Mouse (Mus musculus): ENCODE data around the gene Zfp872. TPM values are rescaled to one million over a fixed set of nuclear protein-coding genes. Genes with fewer than 3 reads are reported as not detected.
A peak's percentile ranks its signal among the peaks of the same experiment; 100 is the strongest.
"Not testable (repeated sequence)": the region's sequence is repeated elsewhere in the genome, so short reads cannot be mapped to it uniquely, and the experiment has no call there.

The Zfp872 gene
- polyA plus RNA-seq, 1 experiment from 2014 or later = 0.26 TPM

- Histone ChIP-seq H3K27me3 (replicated peaks; ENCODE audit: low read depth, poor library complexity, severe bottlenecking) (no peaks in the 10 kb centered on the region), H3K27ac (replicated peaks) (no peak overlapping the region), H3K9me3 (no peaks in the 10 kb centered on the region), H3K36me3 (replicated peaks) (no peaks in the 10 kb centered on the region), H3K4me3 (no peak overlapping the region), H3K4me1 (no peaks in the 10 kb centered on the region)
- 88% methylated on average over 2 of the region's 2 CpGs for WGBS
- DNase-seq (ENCODE audit: low spot score) = no peak
These were observed 26.7 kb downstream of the Zfp872 start for GRCm38 (mm10) chr9:22214549-22214948.

DNA sequence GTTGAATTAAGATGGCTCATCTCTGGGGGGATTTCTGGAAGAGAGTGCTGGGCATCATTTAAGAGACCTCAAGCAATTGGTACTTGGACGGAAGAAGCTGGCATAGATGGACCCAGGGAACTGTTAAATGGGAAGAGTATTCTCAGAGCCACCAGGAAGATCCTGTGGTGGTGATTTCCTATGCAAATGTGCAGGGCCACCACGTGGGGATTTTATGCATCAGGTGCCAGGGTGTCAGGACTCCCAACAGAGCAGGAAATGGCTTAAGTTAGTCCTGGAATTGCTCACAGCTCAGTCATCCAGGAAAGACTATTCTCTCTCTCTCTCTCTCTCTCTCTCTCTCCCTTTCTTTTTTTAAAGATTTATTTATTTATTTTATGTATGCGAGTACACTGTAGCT lies 28.8 kb downstream of the Zfp872 start:
- WGBS = 60% methylated on average over 3 of the region's 3 CpGs
- H3K36me3 ChIP-seq (replicated peaks) = no peaks in the 10 kb centered on the region
- no peak overlapping the region for H3K4me3 ChIP-seq
- H3K27ac ChIP-seq (replicated peaks) = no peak overlapping the region
- DNase-seq (ENCODE audit: low spot score) = no peak
- H3K9me3 ChIP-seq = no peaks in the 10 kb centered on the region
- no peaks in the 10 kb centered on the region for H3K4me1 ChIP-seq
- no peaks in the 10 kb centered on the region for H3K27me3 ChIP-seq (replicated peaks; ENCODE audit: low read depth, poor library complexity, severe bottlenecking)

- DNase-seq (ENCODE audit: low spot score) = no peak
- WGBS = 49% methylated on average over 8 of the region's 8 CpGs
- no peaks in the 10 kb centered on the region for H3K36me3 ChIP-seq (replicated peaks)
- H3K4me1 ChIP-seq = no peaks in the 10 kb centered on the region
- no peak overlapping the region for H3K27ac ChIP-seq (replicated peaks)
- H3K27me3 ChIP-seq (replicated peaks; ENCODE audit: low read depth, poor library complexity, severe bottlenecking) = no peaks in the 10 kb centered on the region
- H3K9me3 ChIP-seq = no peaks in the 10 kb centered on the region
- H3K4me3 ChIP-seq = no peak overlapping the region
These were observed 30.1 kb downstream of the Zfp872 start for GRCm38 (mm10) chr9:22217858-22218493.

DNA sequence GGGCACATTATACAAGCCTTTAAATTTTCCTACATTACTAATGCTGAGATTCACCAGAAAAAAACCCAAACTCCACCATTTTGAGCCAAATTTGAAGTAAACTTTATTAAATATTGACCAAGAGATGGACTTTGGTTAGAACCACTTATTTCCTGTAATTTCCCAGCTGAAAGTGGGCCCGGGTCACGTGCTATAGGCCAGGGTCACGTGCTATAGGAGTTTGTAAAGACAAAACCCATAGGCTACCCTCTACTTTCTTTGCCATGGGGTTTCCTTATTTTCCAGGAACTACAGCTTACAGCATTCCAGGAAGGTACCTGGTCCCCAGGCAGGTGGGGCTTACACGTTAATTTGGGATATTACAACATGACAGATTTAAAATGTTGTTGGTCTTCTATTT lies 36.2 kb downstream of the Zfp872 start:
- Histone ChIP-seq H3K4me1 (peaks cover 5% of the 10 kb centered on the region; the same call in 1 of the 2 replicates), H3K36me3 (replicated peaks) (peaks cover 4% of the 10 kb centered on the region; the same call in 1 of the 2 replicates), H3K27ac (replicated peaks) (no peak overlapping the region), H3K9me3 (no peaks in the 10 kb centered on the region; the same call in 1 of the 2 replicates), H3K4me3 (no peak overlapping the region), H3K27me3 (replicated peaks; ENCODE audit: low read depth, poor library complexity, severe bottlenecking) (no peaks in the 10 kb centered on the region)
- 87% methylated on average over 4 of the region's 4 CpGs for WGBS
- DNase-seq (ENCODE audit: low spot score) = no peak

- Histone ChIP-seq H3K27me3 (replicated peaks; ENCODE audit: low read depth, poor library complexity, severe bottlenecking) (no peaks in the 10 kb centered on the region), H3K36me3 (replicated peaks) (peaks cover 4% of the 10 kb centered on the region; the same call in 1 of the 2 replicates), H3K27ac (replicated peaks) (peak overlapping the region; percentile 97), H3K9me3 (no peaks in the 10 kb centered on the region; the same call in 1 of the 2 replicates), H3K4me3 (peak overlapping the region; percentile 87), H3K4me1 (peaks cover 5% of the 10 kb centered on the region; the same call in 1 of the 2 replicates)
- peak; percentile 41 for DNase-seq (ENCODE audit: low spot score)
- 23% methylated on average over 17 of the region's 17 CpGs for WGBS
These were observed 36.9 kb downstream of the Zfp872 start for GRCm38 (mm10) chr9:22224536-22225503.

DNA sequence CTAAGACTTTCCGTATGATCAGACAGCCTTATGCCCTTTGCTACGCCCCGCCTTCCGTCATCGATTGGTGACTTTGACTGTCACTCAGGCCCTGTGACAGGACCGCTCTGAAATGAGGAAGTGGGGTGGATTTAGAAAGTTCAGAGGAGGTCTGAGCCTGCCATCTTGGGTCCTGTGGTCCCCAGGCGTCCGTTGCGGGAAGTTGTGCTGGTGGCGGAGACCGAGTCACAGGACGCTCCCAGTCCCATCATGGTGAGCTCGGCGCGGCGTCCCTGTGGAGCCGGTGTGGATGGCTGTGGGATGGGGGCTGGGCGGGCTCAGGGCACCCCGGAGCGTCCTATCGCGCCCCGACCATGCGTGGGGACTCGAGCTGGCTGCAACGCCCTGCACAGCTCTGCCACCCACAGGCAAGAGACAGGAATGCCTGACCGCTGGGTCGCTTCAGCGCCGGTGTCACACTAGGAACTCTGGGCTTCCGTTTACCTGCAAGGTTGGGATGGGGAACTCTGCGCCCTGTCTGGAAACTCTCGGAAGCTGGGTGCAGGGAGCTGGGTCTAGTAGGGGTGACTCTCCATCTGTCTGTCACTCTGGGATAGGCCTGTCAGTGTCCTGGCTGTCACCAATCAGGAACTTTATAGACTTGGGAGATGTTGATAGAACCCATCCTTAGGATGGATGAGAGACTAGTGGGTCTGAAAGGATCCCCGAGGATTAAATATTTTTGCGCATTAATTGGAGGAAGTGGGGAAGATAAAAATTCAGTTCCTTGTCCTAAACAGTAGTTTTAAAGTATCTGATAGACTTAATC lies 37.9 kb downstream of the Zfp872 start, which contains the start of gene Zfp809:
Gene Zfp809 (plus strand): TSS at position 134 of the 808 bp plus-strand sequence.
- H3K27me3 ChIP-seq (replicated peaks; ENCODE audit: low read depth, poor library complexity, severe bottlenecking) = no peaks in the 10 kb centered on the region
- peak; percentile 95 for DNase-seq (ENCODE audit: low spot score)
- H3K36me3 ChIP-seq (replicated peaks) = peaks cover 4% of the 10 kb centered on the region; the same call in 1 of the 2 replicates
- no peaks in the 10 kb centered on the region; the same call in 1 of the 2 replicates for H3K9me3 ChIP-seq
- 2% methylated on average over 35 of the region's 35 CpGs for WGBS
- peaks cover 5% of the 10 kb centered on the region; the same call in 1 of the 2 replicates for H3K4me1 ChIP-seq
- peak within 1 kb of the TSS; percentile 97 for H3K27ac ChIP-seq (replicated peaks)
- peak within 1 kb of the TSS; percentile 87 for H3K4me3 ChIP-seq

GRCm38 (mm10) chr9:22226389-22226673 lies 38.4 kb downstream of the Zfp872 start:
- peak overlapping the region; percentile 87 for H3K4me3 ChIP-seq
- WGBS = 65% methylated on average over 7 of the region's 7 CpGs
- H3K36me3 ChIP-seq (replicated peaks); H3K9me3 ChIP-seq; H3K27ac ChIP-seq (replicated peaks); H3K27me3 ChIP-seq (replicated peaks; ENCODE audit: low read depth, poor library complexity, severe bottlenecking); H3K4me1 ChIP-seq; DNase-seq (ENCODE audit: low spot score): not testable (repeated sequence)

DNA sequence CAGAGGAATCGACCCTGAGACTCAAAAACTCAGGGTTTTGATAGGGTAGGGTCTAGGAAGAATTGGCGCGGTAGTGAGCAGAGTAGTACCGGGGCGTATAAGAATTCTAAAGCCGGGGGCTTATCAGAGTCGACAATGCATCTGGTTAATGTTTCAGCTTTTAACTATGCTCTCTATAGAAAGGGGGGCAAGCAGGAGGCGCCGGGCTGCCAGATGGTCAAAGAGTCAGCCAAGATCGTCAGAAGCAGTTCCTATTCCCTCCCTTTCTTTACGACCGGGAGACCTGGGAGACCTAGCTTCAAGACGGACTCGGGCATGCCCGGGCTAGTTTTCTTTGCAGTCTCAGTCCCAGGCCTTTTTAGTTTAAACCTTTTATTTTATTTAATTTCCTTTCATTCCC lies 39.0 kb downstream of the Zfp872 start:
- H3K9me3 ChIP-seq = no peaks in the 10 kb centered on the region; the same call in 1 of the 2 replicates
- peaks cover 4% of the 10 kb centered on the region; the same call in 1 of the 2 replicates for H3K36me3 ChIP-seq (replicated peaks)
- WGBS = 93% methylated on average over 15 of the region's 15 CpGs
- peaks cover 5% of the 10 kb centered on the region; the same call in 1 of the 2 replicates for H3K4me1 ChIP-seq
- no peak overlapping the region for H3K4me3 ChIP-seq
- peak; percentile 10 for DNase-seq (ENCODE audit: low spot score)
- H3K27ac ChIP-seq (replicated peaks) = no peak overlapping the region
- no peaks in the 10 kb centered on the region for H3K27me3 ChIP-seq (replicated peaks; ENCODE audit: low read depth, poor library complexity, severe bottlenecking)

- H3K27me3 ChIP-seq (replicated peaks; ENCODE audit: low read depth, poor library complexity, severe bottlenecking) = no peaks in the 10 kb centered on the region
- H3K27ac ChIP-seq (replicated peaks) = no peak overlapping the region
- H3K9me3 ChIP-seq = no peaks in the 10 kb centered on the region; the same call in 1 of the 2 replicates
- H3K36me3 ChIP-seq (replicated peaks) = peaks cover 8% of the 10 kb centered on the region; the same call in 1 of the 2 replicates
- DNase-seq (ENCODE audit: low spot score) = no peak
- peaks cover 5% of the 10 kb centered on the region; the same call in 1 of the 2 replicates for H3K4me1 ChIP-seq
- H3K4me3 ChIP-seq = no peak overlapping the region
- 91% methylated on average over 7 of the region's 7 CpGs for WGBS
These were observed 41.6 kb downstream of the Zfp872 start for GRCm38 (mm10) chr9:22229386-22230026.

DNA sequence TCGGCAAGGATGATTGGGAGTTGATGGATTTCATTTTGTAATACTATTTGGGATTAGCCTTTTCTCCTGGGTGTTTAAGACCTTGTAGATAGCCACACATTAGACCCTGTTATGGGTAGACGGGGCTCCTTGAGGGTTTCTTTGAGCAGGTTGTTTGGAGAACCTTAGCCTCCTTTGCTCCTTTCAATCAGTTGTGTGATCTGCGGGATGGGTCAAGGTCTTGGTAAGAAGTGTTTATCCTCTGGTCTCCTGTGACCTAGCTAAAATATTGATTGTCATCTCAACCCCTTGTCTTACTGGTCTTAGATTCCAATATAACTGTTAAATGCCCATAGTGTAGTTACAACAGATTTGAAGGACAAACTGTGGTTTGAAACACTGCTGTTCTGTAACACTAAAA lies 42.2 kb downstream of the Zfp872 start:
- 92% methylated on average over 3 of the region's 3 CpGs for WGBS
- Histone ChIP-seq H3K4me1 (peaks cover 5% of the 10 kb centered on the region; the same call in 1 of the 2 replicates), H3K4me3 (no peak overlapping the region), H3K36me3 (replicated peaks) (peaks cover 12% of the 10 kb centered on the region), H3K27ac (replicated peaks) (no peak overlapping the region), H3K9me3 (no peaks in the 10 kb centered on the region; the same call in 1 of the 2 replicates), H3K27me3 (replicated peaks; ENCODE audit: low read depth, poor library complexity, severe bottlenecking) (no peaks in the 10 kb centered on the region)
- no peak for DNase-seq (ENCODE audit: low spot score)

- Histone ChIP-seq H3K4me1 (peaks cover 5% of the 10 kb centered on the region; the same call in 1 of the 2 replicates), H3K27ac (replicated peaks) (no peak overlapping the region), H3K9me3 (no peaks in the 10 kb centered on the region; the same call in 1 of the 2 replicates), H3K27me3 (replicated peaks; ENCODE audit: low read depth, poor library complexity, severe bottlenecking) (no peaks in the 10 kb centered on the region), H3K4me3 (no peak overlapping the region), H3K36me3 (replicated peaks) (peaks cover 17% of the 10 kb centered on the region)
- no peak for DNase-seq (ENCODE audit: low spot score)
These were observed 42.7 kb downstream of the Zfp872 start for GRCm38 (mm10) chr9:22230556-22230955.
